Mouse (Mus musculus) naive thymus-derived CD4-positive, alpha-beta T cell, adult 2 months (primary cell): ENCODE data around the gene Mettl7a3.
"Not testable (repeated sequence)": the region's sequence is repeated elsewhere in the genome, so short reads cannot be mapped to it uniquely, and the experiment has no call there.

ENCODE experiments used
- DNase-seq: peaks from one replicate; pipeline ENCODE4 v3.0.0-alpha.2; 2011; ENCODE audit warnings: low read depth

Gene Mettl7a3

DNA sequence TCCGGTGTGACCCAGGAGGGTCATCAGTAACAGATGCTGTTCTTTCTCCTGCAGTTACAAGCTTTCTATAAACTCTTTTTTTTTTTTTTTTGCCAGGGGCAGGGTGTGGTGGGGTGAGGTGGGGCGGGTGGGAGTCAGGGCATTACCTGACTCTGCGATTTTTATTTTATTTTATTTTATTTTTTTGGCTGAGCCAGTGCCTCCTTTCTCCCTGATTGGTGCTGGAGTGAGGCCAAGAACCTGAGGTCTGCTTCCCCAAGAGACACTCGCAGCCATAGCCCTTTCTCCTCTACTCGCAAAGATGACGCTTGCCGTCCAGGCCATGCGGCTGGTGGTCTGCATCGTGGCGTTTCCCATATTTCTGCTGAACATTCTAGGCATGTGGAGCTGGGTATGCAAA lies at the start of gene Mettl7a3:
Gene Mettl7a3, plus strand, starts transcription at position 301 of the 400 bp plus-strand sequence.
- no peak for DNase-seq

DNA sequence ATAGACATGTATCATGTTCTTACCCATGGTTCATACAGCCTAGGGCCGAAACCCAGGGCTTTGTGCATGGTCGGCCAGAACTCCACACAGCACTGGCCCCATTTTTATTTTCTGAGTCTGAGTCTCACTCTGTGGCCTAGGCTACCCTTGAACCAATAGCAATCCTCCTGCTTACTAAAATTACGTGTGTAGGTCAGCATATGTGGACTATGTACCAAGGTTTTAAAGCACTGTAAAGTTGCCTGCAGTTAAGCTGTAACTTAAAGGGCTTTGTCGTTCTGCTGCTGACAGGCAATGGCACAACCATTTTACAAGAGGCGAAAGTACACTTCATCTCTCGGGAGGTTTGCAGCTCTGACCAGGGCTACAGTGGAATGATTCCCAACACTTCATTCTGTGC lies 45.7 kb upstream of the Mettl7a3 start:
- DNase-seq = no peak

DNA sequence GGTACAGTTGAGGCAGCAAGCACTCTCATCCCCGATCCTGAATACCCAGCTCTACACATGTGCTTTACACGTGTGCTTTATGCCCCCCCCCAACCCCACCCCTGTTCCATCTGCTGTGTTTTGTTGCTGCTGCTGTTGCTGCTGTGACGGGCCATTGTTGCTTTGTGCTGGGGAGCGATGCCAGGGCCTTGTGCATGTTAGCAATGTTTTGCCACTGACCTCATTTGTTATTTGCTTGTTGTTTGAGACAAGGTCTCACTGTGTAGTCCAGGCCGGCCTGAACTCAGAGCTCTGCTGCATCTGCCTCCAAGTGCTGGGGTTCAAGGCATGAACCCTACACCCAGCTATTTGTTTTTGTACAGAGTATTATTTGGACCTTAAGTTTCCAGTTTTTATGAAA lies 43.9 kb upstream of the Mettl7a3 start:
- DNase-seq = no peak

DNA sequence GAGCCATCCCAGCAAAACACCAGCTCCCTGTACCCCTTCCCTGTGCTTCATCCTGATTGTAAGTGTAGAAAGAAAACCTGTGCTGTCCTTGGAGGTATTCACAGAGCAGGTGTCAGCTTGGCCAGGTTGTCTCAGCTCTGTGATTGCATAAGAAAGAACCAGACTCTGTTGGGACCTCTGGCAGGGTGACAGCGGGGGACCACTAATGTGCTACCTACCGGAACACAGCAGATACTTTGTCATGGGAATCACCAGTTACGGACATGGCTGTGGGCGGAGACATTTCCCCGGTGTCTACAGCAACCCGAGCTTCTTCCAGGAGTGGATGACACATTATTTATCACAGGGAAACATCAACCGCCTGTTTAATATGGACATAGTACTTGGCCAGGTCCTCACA lies 42.4 kb upstream of the Mettl7a3 start:
- DNase-seq = no peak

DNA sequence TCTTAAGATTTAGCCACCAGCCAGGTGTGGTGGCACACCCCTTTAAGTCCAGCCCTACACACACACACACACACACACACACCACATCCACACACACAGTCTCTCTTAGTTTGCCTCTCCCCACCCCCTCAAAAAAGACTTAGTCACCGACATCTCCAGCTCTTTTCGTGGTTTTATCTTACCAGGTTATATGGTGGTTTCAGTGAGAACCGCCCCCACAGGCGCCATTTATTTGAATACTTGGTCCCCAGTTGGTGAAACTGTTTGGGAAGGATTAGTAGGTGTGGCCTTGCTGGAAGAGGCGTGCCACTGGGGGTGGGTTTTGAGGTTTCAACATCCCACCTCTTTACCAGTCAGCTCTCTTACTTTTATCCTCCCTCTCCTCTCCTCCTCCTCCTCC lies 36.9 kb upstream of the Mettl7a3 start:
- no peak for DNase-seq

DNA sequence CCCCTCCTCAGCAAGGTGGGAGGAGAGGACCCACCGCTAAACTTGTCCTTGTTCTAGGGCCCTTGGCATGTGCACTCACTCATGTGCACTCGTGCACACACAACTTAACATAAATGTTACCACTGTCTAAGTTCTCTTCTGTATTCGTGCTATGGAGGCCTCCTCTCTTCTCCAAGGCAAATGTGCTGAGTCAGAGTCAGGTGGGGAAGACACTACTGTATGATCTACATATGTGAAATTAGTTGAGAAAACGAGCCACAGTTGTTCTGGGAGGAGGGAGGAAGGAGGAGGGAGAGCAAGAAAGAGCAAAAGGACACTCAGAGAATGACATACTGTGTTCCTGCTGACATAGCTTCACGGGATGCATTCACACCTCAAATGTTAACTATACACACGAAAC lies 34.2 kb upstream of the Mettl7a3 start:
- DNase-seq = no peak

DNA sequence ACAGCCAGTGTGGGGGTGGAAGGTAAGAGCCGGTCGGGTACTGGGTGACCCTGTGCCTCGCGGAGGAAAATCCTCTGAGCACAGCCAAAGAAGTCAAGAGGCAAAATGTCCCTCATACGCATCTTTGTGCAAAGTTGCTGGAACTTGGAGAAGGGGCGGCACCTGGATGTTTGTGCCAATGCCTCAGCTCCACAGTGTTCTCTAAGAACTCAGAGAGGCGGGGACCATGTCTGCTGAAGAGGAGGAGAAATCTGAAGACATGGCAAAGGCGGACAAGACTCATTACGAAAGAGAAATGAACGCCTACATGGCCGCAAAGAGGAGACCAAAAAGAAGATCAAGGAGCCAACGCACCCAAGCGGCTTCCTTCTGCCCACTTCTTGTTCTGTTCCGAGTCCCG lies 33.2 kb upstream of the Mettl7a3 start:
- DNase-seq = no peak

DNA sequence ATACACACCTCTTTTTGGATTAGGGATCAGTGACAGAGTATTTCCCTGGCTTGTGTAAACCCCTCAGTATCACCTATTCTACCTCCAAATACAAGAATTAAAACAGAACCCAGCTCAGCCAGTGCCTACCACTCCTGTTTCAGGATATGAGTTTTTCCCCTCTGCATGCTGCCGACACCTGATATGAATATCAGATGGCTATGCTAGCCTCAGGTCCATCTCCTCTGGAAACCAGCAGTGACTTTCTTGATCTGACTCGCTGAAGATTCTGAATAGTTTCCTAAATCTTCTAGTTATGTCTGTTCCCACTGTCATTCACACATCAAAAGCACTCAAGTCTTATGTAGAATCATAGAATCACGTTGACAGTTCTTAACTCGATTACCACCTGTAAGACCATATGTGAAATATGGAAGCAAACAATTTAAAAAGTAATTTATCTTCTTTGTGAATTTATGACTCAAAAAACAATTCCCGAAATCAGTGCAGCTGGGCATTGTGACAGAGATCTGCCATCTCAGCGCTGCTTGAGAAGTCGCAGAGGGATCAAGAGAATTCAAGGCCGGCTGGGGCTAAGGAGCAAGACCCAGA lies 31.2 kb upstream of the Mettl7a3 start:
- DNase-seq = no peak

DNA sequence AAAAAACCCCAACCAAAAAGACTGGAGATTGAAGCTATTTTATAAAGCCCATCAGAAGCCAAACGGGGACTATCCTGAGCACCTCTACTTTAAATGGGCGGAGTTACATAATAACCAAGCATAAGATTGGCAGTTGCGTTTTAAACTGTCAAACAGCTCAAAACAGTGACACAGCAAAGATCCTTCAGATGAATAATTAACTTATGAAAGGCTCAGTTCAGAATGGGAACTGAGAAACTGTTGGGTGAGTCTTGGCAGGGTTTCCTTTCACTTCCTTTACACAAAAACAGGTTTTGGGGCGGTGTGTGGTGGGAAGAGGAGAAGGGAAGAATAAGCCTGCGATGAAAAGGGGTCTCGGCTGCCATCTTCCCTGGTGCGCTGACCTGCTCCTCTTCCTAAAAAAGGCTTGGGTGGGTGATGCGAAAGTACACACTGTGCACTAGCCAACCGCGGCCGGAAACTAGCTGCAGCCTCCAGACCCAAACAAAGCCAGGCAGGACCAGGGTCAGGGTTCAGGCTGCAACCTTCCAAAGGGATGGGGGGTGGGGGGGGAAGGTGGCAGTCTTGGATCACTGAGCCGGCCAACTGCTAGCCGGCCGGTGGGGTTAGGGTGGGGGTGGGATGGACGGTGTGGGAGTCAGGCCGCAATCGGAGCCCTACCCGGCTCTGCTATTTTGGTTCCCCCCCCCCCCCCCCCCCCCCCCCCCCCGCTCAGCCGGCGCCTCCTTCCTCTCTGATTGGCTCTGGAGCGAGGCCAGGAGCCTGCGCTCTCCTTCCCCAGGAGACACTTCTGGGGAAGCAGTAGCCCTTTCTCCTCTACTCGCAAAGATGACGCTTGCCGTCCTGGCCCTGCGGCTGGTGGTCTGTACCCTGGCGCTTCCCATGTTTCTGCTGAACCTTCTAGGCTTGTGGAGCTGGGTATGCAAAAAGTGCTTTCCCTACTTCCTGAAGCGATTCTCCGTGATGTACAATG lies 30.4 kb upstream of the Mettl7a3 start, which contains the start of gene Mettl7a1:
Gene Mettl7a1, plus strand, starts transcription at position 122 of the 973 bp plus-strand sequence.
- DNase-seq = peak; percentile 72

DNA sequence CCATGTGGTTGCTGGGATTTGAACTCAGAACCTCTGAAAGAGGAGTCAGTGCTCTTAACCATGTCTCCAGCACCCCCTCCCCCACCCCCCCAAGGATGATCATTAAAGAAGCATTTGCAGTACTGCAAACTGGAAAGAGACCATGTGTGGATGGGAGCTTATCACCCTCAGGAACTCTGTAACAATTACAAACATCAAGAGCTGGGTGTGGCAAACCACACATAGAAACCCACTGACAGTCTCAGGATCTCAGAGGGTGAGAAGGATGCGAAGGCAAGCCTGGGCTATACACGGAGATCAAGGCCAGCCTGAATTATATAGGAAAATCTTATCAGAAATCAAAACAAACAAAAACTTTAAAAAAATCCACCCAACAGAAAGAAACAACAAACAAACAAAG lies 28.5 kb upstream of the Mettl7a3 start:
- no peak for DNase-seq

DNA sequence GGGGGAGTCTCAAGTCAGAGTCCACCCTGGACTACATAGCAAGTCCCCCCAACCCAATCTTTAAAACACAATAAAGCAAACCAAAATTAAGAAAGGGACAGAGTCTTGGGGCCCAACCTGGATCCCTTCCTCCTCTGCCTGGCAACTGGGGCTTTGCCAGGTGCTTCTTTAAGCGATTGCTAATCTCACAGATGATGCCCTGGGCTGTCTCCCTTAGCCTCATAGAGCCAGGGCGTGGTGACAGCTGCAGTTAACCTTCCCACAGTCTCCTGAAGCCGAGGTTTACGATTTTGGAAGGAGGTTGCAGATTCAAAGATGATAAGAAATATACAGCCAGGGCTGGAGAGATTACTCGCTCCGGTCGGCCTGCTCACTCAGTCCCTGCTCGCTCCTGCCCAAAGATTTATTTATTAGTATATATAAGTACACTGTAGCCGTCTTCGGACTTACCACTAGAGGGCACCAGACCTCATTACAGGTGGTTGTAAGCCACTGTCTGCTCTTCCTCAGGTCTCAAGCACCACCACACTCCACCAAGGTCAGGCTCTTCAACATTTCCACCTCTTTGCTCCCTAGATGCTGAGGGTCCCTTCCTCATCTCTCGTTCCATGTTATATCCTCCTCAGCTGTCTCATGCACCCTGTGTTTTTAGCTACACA lies 27.2 kb upstream of the Mettl7a3 start:
- peak; percentile 78 for DNase-seq

DNA sequence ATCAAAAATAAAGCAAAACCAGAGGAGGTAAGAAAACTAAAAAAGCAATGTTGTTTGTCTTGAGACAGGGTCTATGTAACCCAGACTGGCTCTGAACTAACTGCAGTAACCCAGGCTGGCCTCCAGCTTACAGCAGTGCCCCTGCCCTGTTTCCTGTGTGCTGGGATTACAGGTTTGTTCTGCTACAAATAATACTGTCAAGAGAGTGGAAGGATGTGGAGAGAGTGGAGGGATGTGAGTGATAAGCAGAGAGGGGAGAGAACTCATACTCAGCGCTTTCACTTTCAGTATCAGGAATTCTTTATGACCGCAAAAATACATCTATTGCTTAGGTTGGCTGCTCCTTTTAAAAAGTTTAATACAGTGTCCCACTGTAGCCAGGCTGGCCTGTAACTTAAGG lies 22.4 kb upstream of the Mettl7a3 start:
- peak; percentile 59 for DNase-seq

DNA sequence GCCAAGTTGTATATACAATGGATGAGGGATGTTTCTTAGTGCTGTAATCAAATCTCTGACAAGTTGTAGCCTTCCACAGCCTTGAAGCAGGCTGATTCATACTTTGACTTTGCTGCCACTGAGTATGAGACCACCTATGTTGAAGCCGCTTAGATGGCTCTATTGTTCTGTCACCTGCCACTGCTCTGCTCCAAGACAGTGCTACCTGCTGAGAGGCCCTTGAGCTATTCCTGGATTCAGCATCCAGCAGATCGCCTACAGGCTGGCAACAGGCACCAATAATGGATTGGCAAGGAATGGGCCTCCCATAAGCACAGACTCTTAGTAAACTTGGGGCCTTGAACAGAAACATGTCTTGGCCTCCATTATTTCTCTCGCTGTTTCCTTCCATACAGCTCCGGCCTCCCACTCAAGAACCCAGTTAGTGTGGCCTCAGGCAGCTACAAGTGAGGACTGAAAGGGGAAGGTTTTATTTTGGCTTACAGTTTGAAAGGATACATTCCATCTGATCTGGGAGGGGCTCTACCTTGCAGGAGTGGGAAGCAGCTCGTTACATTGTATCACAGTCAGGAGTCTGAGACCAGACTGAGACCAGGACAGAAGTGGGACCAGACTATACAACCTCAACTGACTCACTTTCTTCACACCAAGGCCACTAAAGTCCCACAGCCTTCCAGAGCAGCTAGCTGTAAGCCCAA lies 20.1 kb upstream of the Mettl7a3 start:
- DNase-seq = no peak

DNA sequence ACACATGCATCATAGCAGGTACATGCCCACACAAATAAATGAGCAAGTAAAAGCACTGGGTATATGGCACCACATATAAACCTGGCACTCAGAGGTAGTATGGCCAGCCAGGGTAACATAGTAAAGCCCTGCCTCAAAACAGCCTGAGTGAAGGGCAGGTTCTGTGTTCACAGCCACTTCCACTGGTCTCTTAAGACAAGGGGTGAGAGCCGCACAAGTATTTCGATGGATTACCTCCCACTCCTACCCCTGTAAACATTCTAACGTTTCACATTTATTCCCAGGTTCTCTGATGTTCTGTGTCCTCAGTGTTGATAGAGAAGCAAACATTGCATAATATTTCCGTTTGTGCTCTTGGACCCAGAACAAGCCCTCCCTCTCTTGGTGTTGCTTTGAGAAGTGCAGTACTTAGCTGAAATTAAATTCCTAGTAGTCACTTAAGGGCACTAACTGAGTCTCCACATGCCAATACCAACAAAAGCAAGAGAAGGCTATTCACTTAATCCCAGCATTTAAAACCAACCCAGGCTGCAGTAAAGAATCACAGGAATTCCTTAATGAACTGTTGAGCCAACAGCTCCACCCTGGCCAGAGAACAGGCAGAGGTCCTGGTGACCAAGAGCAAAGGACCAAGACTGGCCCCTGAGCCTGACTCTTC lies 16.6 kb upstream of the Mettl7a3 start:
- not testable (repeated sequence) for DNase-seq

DNA sequence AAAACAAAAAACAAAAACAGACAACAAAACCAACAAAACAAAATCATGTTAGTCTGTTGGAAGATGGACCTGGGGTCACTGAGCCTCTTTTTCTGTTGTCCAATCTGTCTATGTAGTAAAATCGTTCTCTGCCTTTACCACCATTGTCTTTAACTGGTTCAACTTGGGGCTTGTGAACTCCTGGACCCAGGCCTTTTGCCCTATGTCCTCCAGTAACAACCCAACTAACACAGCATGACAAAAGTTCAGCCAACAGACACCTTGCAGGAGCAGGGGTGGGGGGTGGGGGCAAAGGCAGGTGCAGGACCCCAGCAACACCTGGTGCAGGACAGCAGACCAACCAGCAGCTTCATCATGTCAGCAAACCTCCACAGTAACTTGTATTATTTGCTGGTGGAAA lies 14.8 kb upstream of the Mettl7a3 start:
- DNase-seq = no peak

DNA sequence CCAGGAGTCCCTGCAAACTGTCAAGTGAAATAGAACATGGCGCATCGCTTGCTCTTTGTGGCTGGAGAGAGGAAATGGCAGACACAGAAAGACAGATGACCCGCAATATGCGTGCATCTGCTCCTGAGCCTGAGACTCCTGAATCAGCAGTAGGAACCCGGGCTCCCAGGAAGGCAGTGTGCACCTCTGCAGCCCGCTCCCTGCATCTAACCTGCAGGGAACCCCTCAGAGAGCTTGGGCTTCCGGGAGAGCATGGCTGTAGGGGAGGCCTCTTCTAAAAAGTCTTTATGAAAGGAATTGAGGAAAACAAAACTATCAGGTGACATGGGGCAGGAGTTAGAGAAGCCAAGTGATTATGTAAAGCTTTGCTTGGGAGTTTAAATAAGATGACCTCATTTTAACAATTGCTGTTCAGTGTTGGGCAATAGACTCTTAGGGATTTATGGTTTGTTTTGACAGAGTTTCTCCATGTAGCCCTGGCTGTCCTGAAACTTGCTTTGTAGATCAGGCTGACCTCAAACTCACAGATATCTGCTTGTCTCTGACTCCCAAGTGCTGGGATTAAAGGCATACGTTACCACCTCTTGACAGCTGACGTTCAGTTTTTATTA lies 14.3 kb upstream of the Mettl7a3 start:
- DNase-seq = no peak

DNA sequence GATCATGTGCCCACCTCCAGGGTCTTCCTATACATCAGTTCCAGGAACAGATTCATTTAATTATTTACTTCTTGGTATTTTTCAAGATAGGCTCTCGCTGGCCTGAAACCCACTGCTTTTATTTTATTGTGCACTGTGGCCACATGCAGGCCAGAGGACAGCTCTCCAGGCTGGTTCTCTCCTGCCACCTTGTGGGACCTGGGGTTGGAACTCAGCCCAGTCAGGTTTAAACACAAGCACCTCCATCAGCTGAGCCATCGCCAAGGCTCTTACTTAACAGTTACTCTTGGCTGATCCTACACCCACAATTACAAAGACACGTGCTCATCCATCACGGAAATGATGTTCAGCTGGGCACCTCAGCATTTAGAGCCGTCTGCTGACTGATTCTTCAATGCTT lies 13.6 kb upstream of the Mettl7a3 start:
- no peak for DNase-seq

DNA sequence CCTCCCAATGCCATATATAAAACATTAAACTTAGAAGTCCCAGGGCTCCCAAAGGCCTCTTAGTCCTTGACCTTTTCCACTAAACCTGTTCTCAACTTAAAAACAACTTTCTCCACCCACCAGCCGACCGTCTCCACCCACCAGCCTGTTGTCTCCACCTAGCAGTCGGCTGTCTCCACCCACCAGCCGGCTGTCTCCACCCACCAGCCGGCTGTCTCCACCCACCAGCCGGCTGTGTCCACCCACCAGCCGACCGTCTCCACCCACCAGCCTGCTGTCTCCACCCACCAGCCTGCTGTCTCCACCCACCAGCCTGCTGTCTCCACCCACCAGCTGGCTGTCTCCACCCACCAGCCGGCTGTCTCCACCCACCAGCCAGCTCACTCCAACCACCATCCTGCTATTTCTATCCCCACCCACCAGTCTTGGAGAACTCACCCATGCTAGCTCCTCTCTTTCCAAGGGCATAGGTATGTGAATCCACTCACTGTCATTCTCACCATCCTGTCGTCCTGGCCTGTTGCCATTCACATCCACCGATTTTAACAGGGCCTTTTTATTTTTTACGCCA lies 10.6 kb upstream of the Mettl7a3 start:
- DNase-seq = no peak

DNA sequence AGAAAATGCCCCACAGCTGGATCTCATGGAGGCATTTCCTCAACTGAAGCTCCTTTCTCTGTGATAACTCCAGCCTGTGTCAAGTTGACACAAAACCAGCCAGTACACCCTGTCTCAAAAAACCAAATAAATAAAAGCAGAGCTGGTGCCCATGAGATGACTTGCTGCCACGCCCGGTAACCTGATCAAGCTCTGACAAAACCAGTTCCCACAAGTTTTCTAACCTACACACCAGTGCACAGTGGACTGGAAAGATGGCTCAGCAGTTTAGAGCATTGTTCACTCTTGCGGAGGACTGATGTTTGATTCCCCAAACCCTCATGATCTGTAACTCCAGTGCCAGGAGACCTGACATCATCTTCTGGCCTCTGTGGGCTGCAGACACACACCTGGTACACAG lies 9.5 kb upstream of the Mettl7a3 start:
- DNase-seq = no peak

DNA sequence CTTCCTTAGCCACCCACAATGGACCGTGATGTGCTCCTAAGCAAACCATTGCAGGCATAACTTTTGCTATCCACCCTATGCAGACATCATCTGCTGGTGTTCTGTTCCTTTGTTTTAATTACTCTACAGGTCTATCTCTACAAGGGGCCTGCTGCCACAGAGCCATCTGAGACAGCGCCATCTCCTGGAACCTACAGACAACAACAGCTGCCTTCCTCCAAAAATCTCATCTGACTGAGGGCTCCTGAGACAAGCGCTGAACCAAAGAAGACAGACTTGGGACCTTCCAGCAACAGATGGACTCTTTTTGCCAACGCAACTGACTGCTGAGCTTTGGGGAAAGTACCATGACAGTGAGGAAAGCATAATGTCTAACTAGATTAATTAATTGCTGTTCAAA lies 6.6 kb upstream of the Mettl7a3 start:
- DNase-seq = not testable (repeated sequence)

DNA sequence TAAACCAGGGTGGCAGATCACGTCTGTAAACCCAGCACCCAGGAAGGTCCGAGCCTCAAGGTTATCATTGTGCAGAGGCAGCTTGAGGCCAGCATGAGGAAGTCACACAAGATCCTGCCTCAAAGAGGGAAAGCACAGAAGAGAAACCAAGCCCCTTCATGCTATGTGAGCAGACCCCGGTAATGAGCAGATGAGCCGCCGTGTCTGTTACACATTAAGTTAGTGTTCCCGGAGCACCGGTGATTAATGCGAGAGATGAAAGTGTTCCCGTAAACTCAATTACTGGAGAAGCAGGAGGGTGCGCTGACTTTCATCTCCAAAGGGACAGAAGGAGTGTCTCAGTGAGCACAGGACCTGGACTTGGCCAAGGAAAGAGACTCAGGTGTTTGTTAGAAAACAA lies 5.4 kb upstream of the Mettl7a3 start:
- DNase-seq = not testable (repeated sequence)
